Mouse (Mus musculus) limb, embryonic 13.5 days (tissue): ENCODE measurements at regions not wholly inside any gene's neighbourhood (a gene's known extent, or its start where the extent isn't known, plus 50 kb on each side); places are given as distances from the start of the nearest gene placed in this dataset.

Source experiments
- ATAC-seq: fragments of 200-750 bp; cut with Nextera tagmentation; 2 replicates; pipeline ENCODE4 v1.8.0; 2017; ENCODE audit warnings: low read depth, moderate number of reproducible peaks, moderate TSS enrichment; ENCODE audit not compliant: low FRiP score
- H3K27ac ChIP-seq: fragments of 300-500 bp; sonication (generic); 2 replicates; pipeline ENCODE4 v1.5.1; 2015; ENCODE audit warnings: inconsistent platforms, mild to moderate bottlenecking, moderate library complexity
- H3K27me3 ChIP-seq: fragments of 300-500 bp; sonication (generic); 2 replicates; pipeline ENCODE4 v1.6.1; 2015; ENCODE audit warnings: mild to moderate bottlenecking, inconsistent platforms
- H3K36me3 ChIP-seq: fragments of 300-500 bp; sonication (generic); 2 replicates; pipeline ENCODE4 v1.6.1; 2015; ENCODE audit warnings: inconsistent platforms, mild to moderate bottlenecking, moderate library complexity
- H3K4me1 ChIP-seq: fragments of 300-500 bp; sonication (generic); 2 replicates; pipeline ENCODE4 v1.6.1; 2015; ENCODE audit warnings: inconsistent platforms
- H3K4me2 ChIP-seq: fragments of 300-500 bp; sonication (generic); replicated peaks from 2 replicates; pipeline ENCODE4 v1.6.1; 2015; ENCODE audit warnings: inconsistent platforms, mild to moderate bottlenecking, moderate library complexity
- H3K4me3 ChIP-seq: fragments of 300-500 bp; sonication (generic); 2 replicates; pipeline ENCODE4 v1.5.1; 2015; ENCODE audit warnings: moderate library complexity, mild to moderate bottlenecking, inconsistent platforms
- H3K9ac ChIP-seq: fragments of 300-500 bp; sonication (generic); 2 replicates; pipeline ENCODE4 v1.6.1; 2015; ENCODE audit warnings: mild to moderate bottlenecking, inconsistent platforms
- H3K9me3 ChIP-seq: fragments of 300-500 bp; sonication (generic); 2 replicates; pipeline ENCODE4 v1.6.1; 2016; ENCODE audit warnings: inconsistent platforms
- WGBS: fragments of 180-500 bp; shearing (Covaris S2); methylation state at CpG from one replicate; pipeline ENCODE4 v1.1.7; 2015; 5-methylcytosine and 5-hydroxymethylcytosine counted together

GRCm38 (mm10) chr7:117090911-117091550 lies 289.7 kb upstream of the Xylt1 start:
- ATAC-seq = no peak
- Histone ChIP-seq H3K4me1 (no peaks in the 10 kb centered on the region), H3K4me3 (no peak overlapping the region), H3K4me2 (no peak overlapping the region), H3K9me3 (no peaks in the 10 kb centered on the region), H3K9ac (no peak overlapping the region), H3K27me3 (no peaks in the 10 kb centered on the region), H3K27ac (no peak overlapping the region), H3K36me3 (no peaks in the 10 kb centered on the region)
- WGBS = 57% methylated on average over 6 of the region's 6 CpGs

DNA sequence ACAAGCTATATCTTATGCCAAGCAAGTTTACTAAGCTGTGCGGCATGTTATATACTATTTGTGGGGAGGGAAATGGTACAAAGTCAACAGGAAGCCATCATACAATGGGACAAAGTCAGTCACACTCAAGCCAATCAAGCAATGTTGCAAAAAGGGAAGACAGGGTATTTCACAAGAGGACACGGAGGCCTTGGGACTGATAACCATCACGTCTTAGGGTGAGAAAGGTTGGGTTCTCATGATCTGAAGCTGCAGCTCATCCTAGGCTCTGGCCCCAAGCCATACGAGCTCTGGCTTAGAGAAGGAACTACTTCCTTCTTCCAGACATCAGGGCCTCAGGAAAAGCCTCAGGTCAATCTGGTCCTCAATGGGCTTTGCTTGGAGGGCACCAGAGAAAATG lies 287.9 kb upstream of the Xylt1 start:
- H3K36me3 ChIP-seq = no peaks in the 10 kb centered on the region
- H3K4me3 ChIP-seq = no peak overlapping the region
- H3K27ac ChIP-seq = no peak overlapping the region
- H3K4me2 ChIP-seq = no peak overlapping the region
- H3K4me1 ChIP-seq = no peaks in the 10 kb centered on the region
- H3K9me3 ChIP-seq = no peaks in the 10 kb centered on the region
- H3K27me3 ChIP-seq = no peaks in the 10 kb centered on the region
- 87% methylated on average over 4 of the region's 4 CpGs for WGBS
- H3K9ac ChIP-seq = no peak overlapping the region
- ATAC-seq = no peak

DNA sequence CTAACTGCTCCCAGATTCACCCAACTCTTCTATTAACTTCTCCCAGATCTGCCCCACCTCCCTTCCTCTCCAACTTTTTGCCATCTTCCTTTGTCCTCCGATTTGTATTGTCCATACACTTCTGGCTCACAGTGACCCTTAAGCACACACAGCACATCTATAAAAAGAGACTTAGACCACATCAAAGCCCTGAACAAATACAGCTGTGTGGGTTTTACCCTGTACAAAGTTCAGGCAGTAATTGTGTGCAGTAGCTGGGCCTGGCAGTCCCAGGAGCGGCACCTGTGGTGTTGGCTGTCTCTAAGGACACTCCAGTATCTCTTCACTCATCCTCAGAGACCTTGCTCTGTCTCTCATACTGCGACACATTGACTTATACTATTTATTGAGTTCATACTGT lies 283.2 kb upstream of the Xylt1 start:
- no peak for ATAC-seq
- Histone ChIP-seq H3K36me3 (no peaks in the 10 kb centered on the region), H3K9ac (no peak overlapping the region), H3K27me3 (no peaks in the 10 kb centered on the region), H3K4me1 (no peaks in the 10 kb centered on the region), H3K4me3 (no peak overlapping the region), H3K27ac (no peak overlapping the region), H3K9me3 (no peaks in the 10 kb centered on the region), H3K4me2 (no peak overlapping the region)
- 42% methylated on average over 3 of the region's 3 CpGs for WGBS

- Histone ChIP-seq H3K4me3 (no peak overlapping the region), H3K36me3 (no peaks in the 10 kb centered on the region), H3K4me1 (no peaks in the 10 kb centered on the region), H3K9ac (no peak overlapping the region), H3K4me2 (no peak overlapping the region), H3K27me3 (no peaks in the 10 kb centered on the region), H3K9me3 (no peaks in the 10 kb centered on the region), H3K27ac (no peak overlapping the region)
- 69% methylated on average over 6 of the region's 6 CpGs for WGBS
- no peak for ATAC-seq
These were observed 281.7 kb upstream of the Xylt1 start for GRCm38 (mm10) chr7:117099041-117099440.

DNA sequence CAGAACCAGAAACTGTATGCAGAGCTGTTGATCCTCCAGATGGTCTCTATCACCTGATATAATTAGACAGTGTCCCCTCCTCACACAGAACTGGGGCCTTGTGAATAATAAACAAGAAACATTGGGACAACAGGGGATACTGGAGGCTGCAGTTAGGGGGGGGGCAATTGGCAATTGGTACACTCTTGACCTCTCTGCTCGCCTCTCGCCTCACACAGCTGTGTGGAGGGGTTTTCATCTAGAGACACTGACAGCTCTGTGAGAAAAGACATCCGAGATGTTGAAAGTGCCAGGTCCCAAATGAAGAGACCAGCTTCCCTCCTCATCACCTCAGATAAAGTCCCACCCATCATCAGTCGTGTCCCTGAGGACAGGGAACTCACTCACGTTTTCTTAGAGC lies 277.7 kb upstream of the Xylt1 start:
- H3K4me1 ChIP-seq = no peaks in the 10 kb centered on the region
- H3K4me2 ChIP-seq = no peak overlapping the region
- ATAC-seq = no peak
- no peaks in the 10 kb centered on the region for H3K36me3 ChIP-seq
- 52% methylated on average over 5 of the region's 5 CpGs for WGBS
- no peaks in the 10 kb centered on the region for H3K9me3 ChIP-seq
- H3K27me3 ChIP-seq = no peaks in the 10 kb centered on the region
- H3K4me3 ChIP-seq = no peak overlapping the region
- H3K27ac ChIP-seq = no peak overlapping the region
- no peak overlapping the region for H3K9ac ChIP-seq

DNA sequence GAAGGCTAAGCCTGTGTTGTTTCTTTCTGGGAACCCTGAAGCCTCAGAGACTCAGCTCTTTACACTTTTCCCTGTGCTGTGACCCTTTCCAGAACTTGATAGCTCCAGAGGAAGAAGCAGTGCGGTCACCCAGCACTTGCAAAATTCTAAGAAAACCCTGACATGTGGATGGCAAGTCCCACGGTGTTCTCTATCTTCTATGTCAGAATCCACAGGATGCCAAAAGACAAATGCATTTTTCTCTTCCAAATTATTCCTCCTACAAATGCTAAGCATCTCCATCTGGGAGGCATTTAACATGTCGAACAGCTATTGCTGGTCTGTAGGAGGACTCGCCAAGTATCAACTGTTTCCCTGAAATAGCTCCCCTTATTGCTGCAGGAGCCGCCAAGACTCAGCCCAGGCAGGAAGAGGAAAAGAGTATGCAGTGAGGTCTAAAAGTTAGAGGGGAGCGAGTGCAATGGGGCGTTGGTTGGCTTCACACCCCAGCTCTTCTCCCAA lies 274.0 kb upstream of the Xylt1 start:
- no peak overlapping the region for H3K4me3 ChIP-seq
- no peak overlapping the region for H3K27ac ChIP-seq
- H3K4me1 ChIP-seq = no peaks in the 10 kb centered on the region
- H3K9ac ChIP-seq = no peak overlapping the region
- ATAC-seq = no peak
- WGBS = 82% methylated on average over 7 of the region's 7 CpGs
- H3K9me3 ChIP-seq = no peaks in the 10 kb centered on the region
- no peak overlapping the region for H3K4me2 ChIP-seq
- no peaks in the 10 kb centered on the region for H3K27me3 ChIP-seq
- no peaks in the 10 kb centered on the region for H3K36me3 ChIP-seq

- WGBS = 79% methylated on average over 3 of the region's 3 CpGs
- no peak overlapping the region for H3K27ac ChIP-seq
- no peaks in the 10 kb centered on the region for H3K27me3 ChIP-seq
- no peaks in the 10 kb centered on the region for H3K36me3 ChIP-seq
- no peak for ATAC-seq
- no peaks in the 10 kb centered on the region for H3K4me1 ChIP-seq
- no peak overlapping the region for H3K4me2 ChIP-seq
- H3K4me3 ChIP-seq = no peak overlapping the region
- H3K9ac ChIP-seq = no peak overlapping the region
- H3K9me3 ChIP-seq = no peaks in the 10 kb centered on the region
These were observed 272.4 kb upstream of the Xylt1 start for GRCm38 (mm10) chr7:117108391-117108790.

DNA sequence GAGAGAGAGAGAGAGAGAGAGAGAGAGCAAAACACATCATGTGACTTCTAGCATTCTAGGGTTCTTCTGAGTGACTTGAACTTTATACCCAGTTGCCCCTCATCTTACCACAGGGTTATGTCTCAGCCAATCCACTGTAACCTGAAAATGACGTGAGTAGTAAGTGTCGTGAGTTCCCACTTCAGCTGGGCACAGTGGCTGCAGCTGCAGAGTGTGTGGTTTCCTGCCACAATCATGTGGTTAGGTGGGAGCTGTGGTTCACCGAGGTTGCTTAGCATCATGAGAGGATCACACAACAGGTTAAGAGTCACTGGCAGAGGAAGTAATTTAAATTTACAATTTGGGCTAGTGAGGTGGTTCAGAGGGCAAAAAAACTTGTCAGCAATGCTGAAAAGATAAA lies 253.1 kb upstream of the Xylt1 start:
- ATAC-seq = no peak
- Histone ChIP-seq H3K4me3 (no peak overlapping the region), H3K9ac (no peak overlapping the region), H3K27ac (no peak overlapping the region), H3K4me2 (no peak overlapping the region), H3K9me3 (no peaks in the 10 kb centered on the region), H3K36me3 (no peaks in the 10 kb centered on the region), H3K27me3 (no peaks in the 10 kb centered on the region), H3K4me1 (no peaks in the 10 kb centered on the region)
- 49% methylated on average over 3 of the region's 3 CpGs for WGBS

- no peak for ATAC-seq
- H3K9me3 ChIP-seq = no peaks in the 10 kb centered on the region
- no peak overlapping the region for H3K4me2 ChIP-seq
- H3K27ac ChIP-seq = no peak overlapping the region
- no peaks in the 10 kb centered on the region for H3K27me3 ChIP-seq
- no peak overlapping the region for H3K9ac ChIP-seq
- H3K4me1 ChIP-seq = peaks cover 8% of the 10 kb centered on the region; the same call in 1 of the 2 replicates
- no peak overlapping the region for H3K4me3 ChIP-seq
- H3K36me3 ChIP-seq = no peaks in the 10 kb centered on the region
- 88% methylated on average over 1 of the region's 1 CpGs for WGBS
These were observed 245.9 kb upstream of the Xylt1 start for GRCm38 (mm10) chr7:117134869-117135268.

- Histone ChIP-seq H3K4me3 (no peak overlapping the region), H3K9ac (no peak overlapping the region), H3K9me3 (no peaks in the 10 kb centered on the region), H3K27me3 (no peaks in the 10 kb centered on the region), H3K4me2 (no peak overlapping the region), H3K27ac (no peak overlapping the region), H3K36me3 (no peaks in the 10 kb centered on the region), H3K4me1 (peaks cover 9% of the 10 kb centered on the region; the same call in 1 of the 2 replicates)
- 29% methylated on average over 1 of the region's 1 CpGs for WGBS
- ATAC-seq = no peak
These were observed 242.1 kb upstream of the Xylt1 start for GRCm38 (mm10) chr7:117138681-117139080.

DNA sequence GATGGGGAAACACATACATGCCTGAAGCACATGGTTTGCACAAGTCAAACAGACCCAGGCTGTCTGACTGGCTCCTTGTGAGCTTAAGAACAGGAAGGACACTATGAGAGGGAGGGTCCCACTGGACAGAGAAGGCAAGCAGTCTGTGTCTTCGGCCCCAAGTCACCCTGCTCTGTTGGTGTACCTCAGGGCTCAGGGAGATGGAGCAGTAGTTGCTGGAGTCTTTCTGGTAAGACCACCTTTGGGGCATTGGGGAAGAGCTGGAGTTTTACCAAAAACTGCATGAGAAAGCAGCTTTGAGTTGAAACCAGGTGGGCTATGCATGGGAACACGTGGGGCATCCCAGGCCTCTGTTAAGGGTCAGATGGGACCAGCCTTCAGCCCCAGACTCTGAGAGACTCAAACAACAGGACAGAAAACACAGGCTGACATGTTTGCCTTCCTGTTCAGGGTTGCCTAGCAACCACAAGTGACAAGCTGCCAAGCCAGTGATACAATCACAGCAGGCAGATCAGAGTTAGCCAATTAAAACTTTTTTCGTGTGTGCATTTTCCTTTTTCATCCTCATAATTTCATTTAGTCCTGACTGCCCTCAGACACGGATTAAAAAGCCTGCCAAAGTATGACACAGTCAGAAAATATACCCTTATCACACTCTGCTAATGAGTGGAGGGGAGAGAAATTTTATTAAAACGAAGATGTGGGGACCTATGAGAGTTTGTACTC lies 241.4 kb upstream of the Xylt1 start:
- Histone ChIP-seq H3K9ac (no peak overlapping the region), H3K9me3 (no peaks in the 10 kb centered on the region)

GRCm38 (mm10) chr7:117139971-117140247 lies 240.9 kb upstream of the Xylt1 start:
- Histone ChIP-seq H3K9me3 (no peaks in the 10 kb centered on the region), H3K4me3 (no peak overlapping the region), H3K4me2 (no peak overlapping the region), H3K27me3 (no peaks in the 10 kb centered on the region), H3K4me1 (peaks cover 9% of the 10 kb centered on the region; the same call in 1 of the 2 replicates), H3K36me3 (no peaks in the 10 kb centered on the region), H3K9ac (no peak overlapping the region), H3K27ac (no peak overlapping the region)
- no peak for ATAC-seq
- 62% methylated on average over 1 of the region's 1 CpGs for WGBS

More for the DNA sequence above, 241.4 kb upstream of the Xylt1 start:
- ATAC-seq = peak; percentile 75
- Histone ChIP-seq H3K4me2 (no peak overlapping the region), H3K36me3 (no peaks in the 10 kb centered on the region), H3K27ac (no peak overlapping the region), H3K4me1 (peaks cover 9% of the 10 kb centered on the region; the same call in 1 of the 2 replicates), H3K27me3 (no peaks in the 10 kb centered on the region), H3K4me3 (no peak overlapping the region)
- WGBS = 26% methylated on average over 5 of the region's 5 CpGs

GRCm38 (mm10) chr7:117146809-117147208 lies 234.0 kb upstream of the Xylt1 start:
- 36% methylated on average over 7 of the region's 7 CpGs for WGBS

More at GRCm38 (mm10) chr7:117146809-117147208, 234.0 kb upstream of the Xylt1 start:
- H3K4me3 ChIP-seq = no peak overlapping the region
- peaks cover 8% of the 10 kb centered on the region for H3K4me1 ChIP-seq
- H3K27ac ChIP-seq = no peak overlapping the region
- H3K9me3 ChIP-seq = no peaks in the 10 kb centered on the region
- 0 out of 2 replicates have a peak, but pooled peaks cover 6% of the 10 kb centered on the region for H3K27me3 ChIP-seq
- no peak overlapping the region for H3K4me2 ChIP-seq
- ATAC-seq = no peak
- H3K36me3 ChIP-seq = no peaks in the 10 kb centered on the region
- no peak overlapping the region for H3K9ac ChIP-seq
